Mouse (Mus musculus): Measurements from ENCODE around the gene Rarb. TPM values are rescaled to one million over a fixed set of nuclear protein-coding genes. Genes with fewer than 3 reads are reported as not detected.

Gene Rarb
- polyA plus RNA-seq, 1 experiment from 2014 or later, result 2.2 TPM

DNA sequence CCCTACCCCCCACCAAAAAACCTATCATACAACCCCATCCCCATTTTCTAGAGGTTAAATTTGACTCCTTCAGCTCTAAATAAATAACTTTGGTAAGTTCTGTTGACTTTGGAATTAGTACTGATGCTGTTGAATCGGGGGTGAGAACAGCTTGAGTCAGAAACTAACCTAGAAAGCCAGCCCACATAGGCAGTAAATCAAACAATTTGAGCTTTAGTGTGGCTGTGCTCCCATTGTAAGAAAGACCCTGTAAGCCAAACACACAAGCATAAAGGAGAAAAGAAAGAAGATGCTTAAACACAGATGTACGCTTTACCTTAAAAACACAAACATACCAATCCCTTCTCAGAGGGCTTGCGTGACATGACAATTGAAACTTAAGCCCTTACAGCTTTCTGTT is 140.6 kb downstream of the Rarb start:
- Histone ChIP-seq H3K27me3 (ENCODE audit: insufficient read depth, low read length) (no peaks in the 10 kb centered on the region), H3K4me2 (ENCODE audit: low read depth, low read length) (no peak overlapping the region), H3K9ac (replicated peaks) (no peak overlapping the region), H3K4me1 (ENCODE audit: insufficient read depth) (no peaks in the 10 kb centered on the region), H3K4me3 (ENCODE audit: low read depth, low read length) (no peak overlapping the region), H3K27ac (ENCODE audit: low read depth) (no peak overlapping the region), H3K9me3 (ENCODE audit: low read length) (no peaks in the 10 kb centered on the region), H3K36me3 (replicated peaks; ENCODE audit: insufficient read depth, low read length) (no peaks in the 10 kb centered on the region)
- TF ChIP-seq EP300 (IDR thresholded peaks at IDR 0.05; ENCODE audit: low read depth) (no peak), CTCF (IDR thresholded peaks at IDR 0.05; ENCODE audit: low read depth) (no peak)
- DNase-seq (no peak), ATAC-seq (no peak)
- WGBS (ENCODE audit: insufficient replicate concordance), result 60% methylated on average over 3 of the region's 3 CpGs

- TF ChIP-seq CTCF (IDR thresholded peaks at IDR 0.05; ENCODE audit: low read depth), result no peak
- no peak for TF ChIP-seq EP300 (IDR thresholded peaks at IDR 0.05; ENCODE audit: low read depth)
Observed at GRCm38 (mm10) chr14:16677081-16677480, 141.9 kb downstream of the Rarb start.

GRCm38 (mm10) chr14:16670571-16670970 is 148.4 kb downstream of the Rarb start:
- Histone ChIP-seq H3K36me3 (replicated peaks; ENCODE audit: insufficient read depth, low read length) (no peaks in the 10 kb centered on the region), H3K27ac (ENCODE audit: low read depth) (no peak overlapping the region), H3K4me3 (ENCODE audit: low read depth, low read length) (no peak overlapping the region), H3K4me2 (ENCODE audit: low read depth, low read length) (no peak overlapping the region), H3K9me3 (ENCODE audit: low read length) (no peaks in the 10 kb centered on the region), H3K4me1 (ENCODE audit: insufficient read depth) (no peaks in the 10 kb centered on the region), H3K27me3 (ENCODE audit: insufficient read depth, low read length) (no peaks in the 10 kb centered on the region), H3K9ac (replicated peaks) (no peak overlapping the region)
- ATAC-seq (no peak), DNase-seq (no peak)
- TF ChIP-seq CTCF (IDR thresholded peaks at IDR 0.05; ENCODE audit: low read depth), result no peak
- TF ChIP-seq EP300 (IDR thresholded peaks at IDR 0.05; ENCODE audit: low read depth), result no peak
- WGBS (ENCODE audit: insufficient replicate concordance), result 62% methylated on average over 3 of the region's 3 CpGs

More at GRCm38 (mm10) chr14:16677081-16677480, 141.9 kb downstream of the Rarb start:
- Histone ChIP-seq H3K9me3 (ENCODE audit: low read length) (no peaks in the 10 kb centered on the region), H3K36me3 (replicated peaks; ENCODE audit: insufficient read depth, low read length) (no peaks in the 10 kb centered on the region), H3K4me1 (ENCODE audit: insufficient read depth) (no peaks in the 10 kb centered on the region), H3K4me2 (ENCODE audit: low read depth, low read length) (no peak overlapping the region), H3K27ac (ENCODE audit: low read depth) (no peak overlapping the region), H3K9ac (replicated peaks) (no peak overlapping the region), H3K27me3 (ENCODE audit: insufficient read depth, low read length) (no peaks in the 10 kb centered on the region), H3K4me3 (ENCODE audit: low read depth, low read length) (no peak overlapping the region)
- no peak for DNase-seq
- no peak for ATAC-seq

DNA sequence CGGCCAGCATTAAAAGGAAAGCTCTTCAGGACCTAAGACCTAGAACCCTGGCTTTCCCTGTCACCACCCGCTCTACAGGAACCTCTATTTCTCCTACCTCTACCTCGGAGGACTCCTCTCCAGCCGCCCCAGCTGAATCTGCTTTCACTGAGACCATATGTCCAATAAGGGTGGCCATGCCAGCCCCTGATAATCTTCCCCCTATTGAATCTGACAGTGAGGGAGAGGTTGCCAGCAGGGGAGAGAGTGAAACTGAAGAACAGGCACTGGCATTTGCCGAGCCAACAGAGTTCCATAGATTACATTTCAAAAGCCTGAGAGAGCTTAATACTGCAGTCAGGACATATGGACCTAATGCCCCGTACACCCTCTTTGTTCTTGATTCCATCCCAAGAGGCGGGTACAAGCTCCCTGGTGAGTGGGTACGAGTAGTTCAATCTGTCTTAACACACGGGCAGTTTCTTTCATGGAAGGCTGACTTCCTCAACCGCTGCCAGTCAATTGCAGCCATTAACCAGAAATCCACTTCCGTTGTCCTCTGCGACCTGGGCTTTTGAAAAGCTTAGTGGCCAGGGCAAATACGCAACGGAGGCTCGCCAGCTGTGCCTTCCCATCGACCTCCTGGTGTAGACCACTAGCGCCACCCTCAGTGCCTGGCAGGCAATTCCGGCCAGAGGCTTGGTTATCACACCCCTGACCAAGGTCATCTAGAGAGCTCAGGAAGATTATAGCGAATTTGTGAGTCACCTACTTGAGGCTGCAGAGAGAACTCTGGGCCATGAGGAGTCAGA is 179.6 kb downstream of the Rarb start:
- ATAC-seq, result no peak
- no peak for TF ChIP-seq EP300 (IDR thresholded peaks at IDR 0.05; ENCODE audit: low read depth)
- TF ChIP-seq CTCF (IDR thresholded peaks at IDR 0.05; ENCODE audit: low read depth), result no peak
- 86% methylated on average over 19 of the region's 19 CpGs for WGBS (ENCODE audit: insufficient replicate concordance)

GRCm38 (mm10) chr14:16613975-16614374 is 205.0 kb downstream of the Rarb start:
- H3K4me2 ChIP-seq (ENCODE audit: low read depth, low read length), result no peak overlapping the region
- H3K4me1 ChIP-seq (ENCODE audit: insufficient read depth), result no peaks in the 10 kb centered on the region
- no peaks in the 10 kb centered on the region for H3K36me3 ChIP-seq (replicated peaks; ENCODE audit: insufficient read depth, low read length)
- ATAC-seq (no peak), DNase-seq (no peak)
- no peak overlapping the region for H3K4me3 ChIP-seq (ENCODE audit: low read depth, low read length)
- TF ChIP-seq EP300 (IDR thresholded peaks at IDR 0.05; ENCODE audit: low read depth), result no peak
- no peak for TF ChIP-seq CTCF (IDR thresholded peaks at IDR 0.05; ENCODE audit: low read depth)
- no peaks in the 10 kb centered on the region for H3K27me3 ChIP-seq (ENCODE audit: insufficient read depth, low read length)
- H3K9me3 ChIP-seq (ENCODE audit: low read length), result no peaks in the 10 kb centered on the region
- no peak overlapping the region for H3K9ac ChIP-seq (replicated peaks)
- no peak overlapping the region for H3K27ac ChIP-seq (ENCODE audit: low read depth)

More for the DNA sequence above, 179.6 kb downstream of the Rarb start:
- Histone ChIP-seq H3K9ac (replicated peaks) (no peak overlapping the region), H3K4me3 (ENCODE audit: low read depth, low read length) (no peak overlapping the region), H3K27me3 (ENCODE audit: insufficient read depth, low read length) (no peaks in the 10 kb centered on the region), H3K4me1 (ENCODE audit: insufficient read depth) (no peaks in the 10 kb centered on the region), H3K27ac (ENCODE audit: low read depth) (no peak overlapping the region), H3K36me3 (replicated peaks; ENCODE audit: insufficient read depth, low read length) (no peaks in the 10 kb centered on the region), H3K4me2 (ENCODE audit: low read depth, low read length) (no peak overlapping the region), H3K9me3 (ENCODE audit: low read length) (peaks cover 4% of the 10 kb centered on the region; the same call in 1 of the 2 replicates)
- no peak for DNase-seq

- Histone ChIP-seq H3K36me3 (replicated peaks; ENCODE audit: insufficient read depth, low read length) (no peaks in the 10 kb centered on the region), H3K4me1 (ENCODE audit: insufficient read depth) (no peaks in the 10 kb centered on the region), H3K4me3 (ENCODE audit: low read depth, low read length) (no peak overlapping the region), H3K27ac (ENCODE audit: low read depth) (no peak overlapping the region), H3K9ac (replicated peaks) (no peak overlapping the region), H3K27me3 (ENCODE audit: insufficient read depth, low read length) (no peaks in the 10 kb centered on the region), H3K4me2 (ENCODE audit: low read depth, low read length) (no peak overlapping the region), H3K9me3 (ENCODE audit: low read length) (no peaks in the 10 kb centered on the region)
- 0 out of 2 replicates have a peak, but pooled peaks have one; percentile 13 for TF ChIP-seq CTCF (IDR thresholded peaks at IDR 0.05; ENCODE audit: low read depth)
- TF ChIP-seq EP300 (IDR thresholded peaks at IDR 0.05; ENCODE audit: low read depth), result no peak
- ATAC-seq (no peak), DNase-seq (no peak)
Observed at GRCm38 (mm10) chr14:16605480-16605879, 213.5 kb downstream of the Rarb start.
